Mouse (Mus musculus): ENCODE measurements at regions not wholly inside any gene's neighbourhood (a gene's known extent, or its start where the extent isn't known, plus 50 kb on each side); places are given as distances from the start of the nearest gene placed in this dataset.
"Not testable (repeated sequence)": the region's sequence is repeated elsewhere in the genome, so short reads cannot be mapped to it uniquely, and the experiment has no call there.

GRCm38 (mm10) chr12:17852138-17852537, 161.5 kb downstream of the Hpcal1 start:
- peak; percentile 2 to 64 for DNase-seq (ENCODE audit: low spot score in 2 of 2)

GRCm38 (mm10) chr12:17872491-17872890, 181.8 kb downstream of the Hpcal1 start:
- not testable (repeated sequence) for DNase-seq (ENCODE audit: low spot score in 2 of 2)

GRCm38 (mm10) chr12:17881371-17882116, 190.9 kb downstream of the Hpcal1 start:
- peak; percentile 72 to 89 for DNase-seq (ENCODE audit: low spot score in 2 of 2)

GRCm38 (mm10) chr12:17882117-17883116, 191.8 kb downstream of the Hpcal1 start:
- DNase-seq (ENCODE audit: low spot score in 2 of 2): peak in 1 of 2 experiments; percentile 19

- not testable (repeated sequence) for DNase-seq (ENCODE audit: low spot score in 2 of 2)
Observed at GRCm38 (mm10) chr12:17891663-17892310, 201.1 kb downstream of the Hpcal1 start.

- not testable (repeated sequence) for DNase-seq (ENCODE audit: low spot score in 2 of 2)
Observed at GRCm38 (mm10) chr12:17913058-17913457, 222.4 kb downstream of the Hpcal1 start.
